31 mouse cellular contexts compared by ENCODE assay signal in the genomic region with DNA sequence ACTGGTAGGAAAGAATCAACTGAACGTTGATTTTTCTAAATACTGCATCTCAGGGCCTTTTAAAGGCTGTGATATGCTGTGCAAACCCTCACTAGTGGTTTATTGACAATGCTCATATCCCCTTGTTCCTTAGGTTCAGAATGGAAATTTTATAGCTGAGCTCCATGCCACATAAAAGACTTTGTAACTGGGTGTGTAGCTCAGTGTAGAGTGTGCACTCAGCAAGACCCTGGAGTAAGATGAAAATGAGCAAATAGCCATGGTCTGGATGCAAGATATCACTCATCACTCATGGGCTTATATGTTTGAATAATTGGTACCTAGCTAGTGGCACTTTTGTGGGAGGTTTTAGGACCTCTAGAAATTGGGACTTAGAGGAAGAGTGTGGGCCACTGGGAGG.
"Had no signal": no experiment of that assay in that cellular context is flagged by ENCODE, and none has a peak within 500 bp of the region (broad histone marks: within the 10 kb centered on the region; RNA-seq: fewer than 3 reads in every experiment).

No protein-coding gene starts in this region.

- H3K27ac ChIP-seq: heart, embryonic 10.5 days; heart, embryonic 13.5 days; heart, embryonic 15.5 days; hindbrain, embryonic 10.5 days; hindbrain, embryonic 12.5 days; hindbrain, embryonic 13.5 days; hindbrain, embryonic 14.5 days; hindbrain, embryonic 15.5 days; hindbrain, postnatal 0 days; kidney, embryonic 15.5 days; kidney, postnatal 0 days; layer of hippocampus, adult 2 months; left cerebral cortex, adult 2 months had no signal

- H3K9me3 ChIP-seq: heart, embryonic 10.5 days; heart, embryonic 12.5 days; heart, embryonic 15.5 days; hindbrain, embryonic 10.5 days; hindbrain, embryonic 12.5 days; hindbrain, embryonic 13.5 days; hindbrain, embryonic 15.5 days; kidney, embryonic 15.5 days had no signal

- ATAC-seq: hindbrain, embryonic 16.5 days; hindbrain, postnatal 0 days; inflammation-experienced regulatory T-cells, adult 6 months had no signal

- H3K4me3 ChIP-seq: heart, embryonic 10.5 days; heart, embryonic 12.5 days; heart, embryonic 13.5 days; heart, embryonic 15.5 days; hindbrain, embryonic 10.5 days; hindbrain, embryonic 12.5 days; hindbrain, embryonic 13.5 days; hindbrain, embryonic 15.5 days; kidney, embryonic 15.5 days; layer of hippocampus, adult 2 months; left cerebral cortex, adult 2 months had no signal

- H3K4me1 ChIP-seq: heart, embryonic 10.5 days; heart, embryonic 12.5 days; heart, embryonic 13.5 days; heart, embryonic 15.5 days; hindbrain, embryonic 10.5 days; hindbrain, embryonic 12.5 days; hindbrain, embryonic 13.5 days; hindbrain, embryonic 15.5 days; kidney, embryonic 15.5 days had no signal

- H3K27me3 ChIP-seq: heart, embryonic 13.5 days; heart, embryonic 15.5 days; hindbrain, embryonic 12.5 days; hindbrain, embryonic 15.5 days had no signal

- H3K4me2 ChIP-seq: heart, embryonic 11.5 days; heart, embryonic 12.5 days; heart, embryonic 13.5 days; heart, embryonic 15.5 days; hindbrain, embryonic 12.5 days; hindbrain, embryonic 13.5 days; hindbrain, embryonic 14.5 days; hindbrain, embryonic 15.5 days; kidney, embryonic 15.5 days had no signal

- H3K9ac ChIP-seq: heart, embryonic 12.5 days; heart, embryonic 13.5 days; heart, embryonic 15.5 days; hindbrain, embryonic 12.5 days; hindbrain, embryonic 13.5 days; hindbrain, embryonic 14.5 days; hindbrain, embryonic 15.5 days; kidney, embryonic 15.5 days had no signal

- DNase-seq: heart, postnatal 10 days; heart, postnatal 36 days; heart, postnatal 4 days; kidney, adult 11 months; kidney, adult 18-20 months; kidney, adult 8-10 months; kidney, adult 9 months; kidney, postnatal 10 days; kidney, postnatal 14 days; kidney, postnatal 25 days; kidney, postnatal 36 days; kidney, postnatal 4 days; layer of hippocampus, adult 9-11 months; layer of hippocampus, postnatal 36 days had no signal

- H3K36me3 ChIP-seq: heart, embryonic 10.5 days; heart, embryonic 12.5 days; heart, embryonic 13.5 days; heart, embryonic 15.5 days; hindbrain, embryonic 10.5 days; hindbrain, embryonic 12.5 days; hindbrain, embryonic 13.5 days; hindbrain, embryonic 15.5 days; kidney, embryonic 15.5 days had no signal
